Mouse (Mus musculus) urinary bladder, postnatal 36 days (tissue): ENCODE data around the gene Scgb1c1.

ENCODE experiments used
- DNase-seq, 2 experiments: peaks; one replicate each; pipeline ENCODE4 v3.0.0; 2022; ENCODE audit warnings: low spot score in 2 of 2, mixed read lengths in 1 of 2

Scgb1c1 gene

DNA sequence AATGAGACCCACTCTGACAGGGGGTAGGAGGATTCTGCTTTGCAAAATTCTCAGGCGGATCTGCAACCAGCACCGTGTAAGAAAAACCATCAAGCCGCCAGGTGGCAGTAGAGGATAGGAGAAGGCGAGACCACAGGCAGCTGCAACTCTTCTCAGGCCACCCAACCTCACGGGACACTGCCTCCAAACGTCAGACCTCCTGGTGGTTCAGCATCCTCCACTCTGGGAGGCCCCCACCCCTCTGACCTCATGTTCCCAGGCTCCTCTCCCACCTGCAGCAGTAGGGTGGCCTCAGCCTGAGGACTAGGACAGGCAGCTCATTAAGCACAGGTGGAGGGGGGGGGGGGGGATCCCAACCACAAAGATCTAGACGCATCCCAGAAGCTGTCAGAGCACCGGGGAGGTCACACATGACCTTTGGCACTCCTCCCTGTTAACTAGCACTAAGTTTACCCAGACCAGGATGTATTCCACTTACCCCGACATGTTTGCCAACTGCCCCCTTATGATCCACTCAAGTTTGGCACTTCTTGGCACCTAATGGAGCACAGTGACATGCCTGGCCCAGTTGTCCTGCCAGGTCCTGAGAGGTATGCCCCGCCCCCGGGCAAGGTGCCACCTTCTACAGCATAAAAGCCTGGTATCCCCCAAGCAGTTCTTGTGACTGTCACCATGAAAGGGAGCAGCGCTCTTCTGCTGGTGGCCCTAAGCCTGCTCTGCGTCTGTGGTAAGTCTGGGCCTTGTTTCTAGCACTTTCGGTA, at the start of gene Scgb1c1:
Scgb1c1 (plus strand) TSS at position 643 of the 761 bp plus-strand sequence.
- DNase-seq = peak; percentile 89 to 90

DNA sequence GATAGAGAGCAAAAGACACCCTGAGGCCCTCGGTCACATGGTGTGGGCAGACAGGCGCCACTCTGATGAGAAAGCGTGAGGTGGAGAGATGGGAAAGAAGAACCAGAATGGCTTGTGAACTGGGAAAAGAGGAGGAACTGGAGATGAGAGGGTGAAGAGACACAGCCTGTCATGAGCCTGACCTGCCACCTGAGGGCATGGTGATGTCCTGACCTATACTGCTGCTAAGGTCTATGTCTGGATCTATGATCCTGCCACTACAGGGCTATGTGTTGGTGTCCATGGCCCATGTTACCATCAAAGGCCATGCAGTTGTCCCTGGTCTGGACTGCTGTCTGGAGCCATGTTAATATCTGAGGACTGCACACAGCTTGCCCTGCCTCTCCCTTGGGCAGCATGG, 47.7 kb upstream of the Scgb1c1 start:
- DNase-seq = no peak

- no peak for DNase-seq
Measured at GRCm38 (mm10) chr7:140798212-140798611, 47.1 kb upstream of the Scgb1c1 start.

- DNase-seq = no peak
Measured at GRCm38 (mm10) chr7:140802629-140803028, 42.7 kb upstream of the Scgb1c1 start.

GRCm38 (mm10) chr7:140805704-140806103, 39.6 kb upstream of the Scgb1c1 start:
- DNase-seq = peak in 1 of 2 experiments; percentile 38

DNA sequence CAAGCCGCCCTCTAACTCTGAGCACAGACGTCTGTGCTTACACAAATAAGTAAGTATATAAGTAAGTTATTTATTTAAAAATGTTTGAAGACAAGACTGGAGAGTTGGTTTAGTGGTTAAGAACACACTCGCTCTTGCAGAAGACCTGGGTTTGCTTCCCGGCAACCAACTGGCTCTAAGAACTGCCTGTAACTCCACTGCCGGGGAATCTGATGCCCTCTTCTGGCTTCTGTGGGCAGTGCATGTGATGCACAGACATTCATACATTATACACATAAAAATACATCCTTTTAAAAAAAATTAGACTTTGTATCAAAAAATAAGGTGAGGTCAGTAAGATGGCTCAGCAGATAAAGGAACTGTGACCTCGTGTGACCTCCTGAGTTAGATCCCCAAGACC, 34.9 kb upstream of the Scgb1c1 start:
- DNase-seq = no peak

- DNase-seq = no peak
Measured at GRCm38 (mm10) chr7:140811714-140812113, 33.6 kb upstream of the Scgb1c1 start.

DNA sequence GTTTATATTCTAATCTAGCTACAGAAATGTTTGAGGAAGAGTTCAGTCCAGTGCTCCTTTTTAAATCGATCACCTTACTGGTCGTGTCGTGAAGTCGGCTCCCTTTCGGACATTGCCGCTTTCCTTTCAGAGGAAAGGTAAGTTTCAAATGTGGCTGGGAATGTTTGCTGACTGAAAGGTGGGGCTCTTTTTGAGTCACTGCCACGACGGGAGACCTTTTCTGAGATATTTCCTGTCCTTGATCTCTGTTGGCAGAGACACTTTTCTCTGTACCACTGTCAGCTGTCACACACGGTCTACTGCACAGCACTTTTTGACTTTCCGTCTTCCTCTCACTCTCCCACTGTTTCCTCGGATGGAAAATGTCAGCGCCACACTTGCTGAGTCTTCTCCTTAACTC, 32.5 kb upstream of the Scgb1c1 start:
- no peak for DNase-seq

- no peak for DNase-seq
Measured at GRCm38 (mm10) chr7:140820173-140820572, 25.2 kb upstream of the Scgb1c1 start.

GRCm38 (mm10) chr7:140821305-140821652, 24.1 kb upstream of the Scgb1c1 start:
- no peak for DNase-seq

GRCm38 (mm10) chr7:140821653-140822329, 23.6 kb upstream of the Scgb1c1 start, which contains the start of gene Zfp941:
TSS of gene Zfp941 (minus strand) at chr7:140822178.
- no peak for DNase-seq

DNA sequence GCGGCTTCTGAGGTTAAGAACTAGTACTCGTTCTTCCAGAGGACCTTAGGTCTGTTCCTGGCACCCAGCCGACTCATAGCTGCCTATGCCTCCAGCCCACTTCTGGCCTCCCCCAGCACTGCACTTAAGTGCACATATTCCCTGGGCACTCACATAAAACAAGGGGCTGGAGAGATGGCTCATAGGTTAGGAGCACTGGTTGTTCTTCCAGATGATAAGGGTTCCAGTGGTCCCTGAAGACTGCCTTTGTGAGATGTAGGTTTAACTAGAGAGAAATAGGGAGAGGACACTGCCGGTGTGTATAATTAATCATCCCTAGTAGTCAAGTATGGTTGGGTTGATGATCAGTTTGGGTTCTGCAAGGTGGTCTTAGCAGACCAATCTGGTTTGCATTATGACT, 22.6 kb upstream of the Scgb1c1 start:
- DNase-seq = no peak

- no peak for DNase-seq
Measured at GRCm38 (mm10) chr7:140828171-140828881, 17.0 kb upstream of the Scgb1c1 start.

DNA sequence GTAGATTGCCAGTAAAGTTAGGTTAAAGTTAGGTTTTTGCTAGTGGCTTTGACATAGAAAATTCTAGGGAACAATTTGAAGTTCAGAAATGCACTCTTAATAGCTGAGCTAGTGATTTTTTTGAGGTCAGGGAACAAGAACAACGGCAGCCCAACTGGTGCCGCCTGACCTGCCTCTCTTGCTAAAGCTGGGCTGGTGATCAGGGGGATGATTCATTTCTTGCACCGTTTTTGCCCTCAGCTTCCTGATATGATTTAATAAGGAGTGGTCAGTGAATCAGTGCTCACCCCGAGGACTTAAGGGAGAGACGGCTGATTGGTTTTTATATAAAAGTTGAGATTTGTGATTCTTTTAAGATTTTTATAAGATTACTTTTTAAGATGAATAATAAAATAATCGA, 13.9 kb upstream of the Scgb1c1 start:
- DNase-seq = no peak

DNA sequence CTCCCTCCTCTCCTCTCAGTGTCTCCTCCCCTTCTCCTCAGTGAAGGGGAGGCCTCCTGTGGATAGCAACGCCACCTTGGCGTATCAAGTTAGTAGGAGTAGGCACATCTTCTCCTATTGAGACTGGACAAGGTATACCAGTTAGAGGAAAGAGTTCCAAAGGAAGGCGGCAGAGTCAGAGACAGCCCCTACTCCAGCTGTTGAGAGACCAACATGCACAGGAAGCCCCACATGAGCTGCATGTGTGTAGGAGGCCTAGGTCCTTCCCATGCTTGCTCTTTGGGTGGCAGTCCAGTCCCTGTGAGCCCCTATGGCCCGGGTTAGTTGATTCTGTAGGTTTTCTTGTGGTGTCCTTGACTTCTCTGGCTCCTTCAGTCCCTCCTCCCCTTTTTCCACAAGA, 12.0 kb upstream of the Scgb1c1 start:
- no peak for DNase-seq

DNA sequence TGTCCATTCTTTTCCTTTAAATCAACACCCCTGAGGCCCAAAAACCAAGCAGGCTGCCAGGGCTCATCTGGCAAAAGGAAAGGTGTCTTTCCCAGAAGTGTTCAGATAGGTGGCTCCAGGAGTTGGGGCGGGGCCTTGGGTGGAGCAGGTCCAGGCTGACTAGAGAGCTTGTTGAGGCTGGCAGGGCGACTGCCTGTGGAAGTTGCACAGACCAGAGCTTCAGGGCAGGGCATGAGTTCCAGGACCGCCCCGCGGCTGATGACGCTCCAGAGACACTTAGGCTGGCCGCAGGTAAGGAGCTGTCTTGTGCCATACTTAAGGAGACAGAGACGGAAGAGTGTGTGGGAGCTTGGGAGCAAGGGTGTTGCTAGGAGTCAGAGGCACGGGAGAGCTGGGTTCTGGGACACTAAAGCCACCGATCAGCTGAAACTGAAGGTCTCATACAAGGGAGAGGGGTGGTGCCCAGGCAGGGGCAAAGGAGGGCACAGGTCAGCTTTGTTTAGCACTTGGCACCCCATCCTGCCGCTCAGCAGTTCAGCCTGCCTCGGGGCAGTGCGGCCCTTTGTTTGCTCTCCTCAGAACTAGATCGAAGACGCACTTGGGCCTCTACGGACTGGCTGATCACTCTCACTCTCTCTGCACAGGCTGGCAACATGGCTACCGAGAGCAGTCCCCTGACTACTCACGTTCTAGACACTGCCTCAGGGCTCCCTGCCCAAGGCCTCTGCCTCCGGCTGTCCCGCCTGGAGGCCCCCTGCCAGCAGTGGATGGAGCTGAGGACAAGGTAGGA, 10.2 kb upstream of the Scgb1c1 start, which contains the start of gene Urah:
Urah (plus strand) TSS at position 51 of the 790 bp plus-strand sequence.
- DNase-seq = peak; percentile 68 to 79

DNA sequence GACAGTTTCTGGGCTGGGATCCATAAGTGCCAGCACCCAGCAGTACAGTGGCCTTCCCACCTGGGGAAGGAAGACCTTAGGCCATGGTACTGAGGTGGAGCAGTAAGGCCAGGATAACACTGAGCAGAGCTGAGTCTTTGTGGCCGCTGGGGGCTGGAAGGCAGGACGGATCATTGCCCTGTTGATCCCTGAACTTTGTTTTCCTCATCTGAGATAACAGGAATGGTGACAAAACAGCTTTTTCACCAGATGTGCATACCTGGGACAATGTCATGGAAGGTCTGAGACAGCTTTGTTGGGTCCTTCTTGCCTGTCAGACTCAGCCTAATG, 9.6 kb upstream of the Scgb1c1 start:
- no peak for DNase-seq

DNA sequence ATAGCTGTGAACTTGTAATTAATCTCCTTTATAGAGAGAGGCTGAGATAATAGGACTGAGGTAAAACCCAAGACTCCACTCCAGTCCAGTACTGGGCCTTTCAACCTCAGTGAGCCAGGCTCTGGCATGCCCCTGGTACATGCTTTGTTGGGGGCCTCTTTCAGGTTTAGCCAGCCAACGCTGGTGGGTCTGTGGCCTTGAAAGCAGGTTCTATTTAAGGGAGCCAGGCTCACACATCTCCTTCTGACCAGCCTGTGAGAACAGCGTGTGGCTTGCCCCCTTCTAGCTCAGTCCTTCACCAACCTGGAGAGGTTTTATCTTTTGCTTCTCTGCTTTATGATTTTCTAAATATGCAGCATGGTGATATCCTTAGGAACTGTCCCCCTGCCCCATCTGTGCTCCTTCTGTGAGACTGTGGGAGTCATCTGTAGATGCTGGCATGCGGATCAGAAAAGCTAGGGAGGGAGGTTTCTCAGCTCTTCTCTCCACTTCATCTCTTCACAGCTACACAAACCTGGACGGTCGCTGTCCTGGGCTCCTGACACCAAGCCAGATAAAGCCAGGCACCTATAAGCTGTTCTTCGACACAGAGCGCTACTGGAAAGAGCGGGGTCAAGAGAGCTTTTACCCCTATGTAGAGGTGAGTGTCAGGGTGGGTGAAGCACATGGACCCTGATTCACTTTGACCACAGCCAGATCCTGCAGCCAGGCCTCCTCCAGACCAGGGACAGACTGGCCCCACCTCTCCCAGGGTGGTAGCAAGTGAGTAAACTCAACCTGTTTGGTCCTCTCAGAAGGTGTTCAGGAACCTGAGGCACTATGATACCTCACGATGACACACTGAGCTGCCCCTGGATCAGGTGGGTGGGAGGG, 8.9 kb upstream of the Scgb1c1 start:
- DNase-seq = no peak

DNA sequence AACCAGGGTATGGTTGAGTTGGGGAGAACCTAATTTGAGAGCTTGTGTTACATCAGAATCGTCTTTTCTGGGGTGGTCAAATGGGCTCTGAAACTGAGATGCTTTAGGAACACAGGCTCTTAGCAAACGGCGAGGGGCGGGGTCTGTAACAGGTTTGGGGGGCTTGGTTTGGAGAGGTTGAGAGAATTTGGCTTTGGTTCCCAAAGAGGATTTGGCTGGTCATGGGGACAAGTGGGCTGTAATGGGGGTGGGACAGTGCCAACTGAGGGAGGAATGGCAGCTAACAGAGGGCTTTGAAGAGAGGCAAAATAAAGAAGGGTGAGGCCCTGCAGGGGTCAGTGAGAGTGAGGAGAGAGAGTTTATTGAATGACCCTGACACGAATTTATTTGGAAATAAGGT, 5.8 kb upstream of the Scgb1c1 start:
- no peak for DNase-seq

DNA sequence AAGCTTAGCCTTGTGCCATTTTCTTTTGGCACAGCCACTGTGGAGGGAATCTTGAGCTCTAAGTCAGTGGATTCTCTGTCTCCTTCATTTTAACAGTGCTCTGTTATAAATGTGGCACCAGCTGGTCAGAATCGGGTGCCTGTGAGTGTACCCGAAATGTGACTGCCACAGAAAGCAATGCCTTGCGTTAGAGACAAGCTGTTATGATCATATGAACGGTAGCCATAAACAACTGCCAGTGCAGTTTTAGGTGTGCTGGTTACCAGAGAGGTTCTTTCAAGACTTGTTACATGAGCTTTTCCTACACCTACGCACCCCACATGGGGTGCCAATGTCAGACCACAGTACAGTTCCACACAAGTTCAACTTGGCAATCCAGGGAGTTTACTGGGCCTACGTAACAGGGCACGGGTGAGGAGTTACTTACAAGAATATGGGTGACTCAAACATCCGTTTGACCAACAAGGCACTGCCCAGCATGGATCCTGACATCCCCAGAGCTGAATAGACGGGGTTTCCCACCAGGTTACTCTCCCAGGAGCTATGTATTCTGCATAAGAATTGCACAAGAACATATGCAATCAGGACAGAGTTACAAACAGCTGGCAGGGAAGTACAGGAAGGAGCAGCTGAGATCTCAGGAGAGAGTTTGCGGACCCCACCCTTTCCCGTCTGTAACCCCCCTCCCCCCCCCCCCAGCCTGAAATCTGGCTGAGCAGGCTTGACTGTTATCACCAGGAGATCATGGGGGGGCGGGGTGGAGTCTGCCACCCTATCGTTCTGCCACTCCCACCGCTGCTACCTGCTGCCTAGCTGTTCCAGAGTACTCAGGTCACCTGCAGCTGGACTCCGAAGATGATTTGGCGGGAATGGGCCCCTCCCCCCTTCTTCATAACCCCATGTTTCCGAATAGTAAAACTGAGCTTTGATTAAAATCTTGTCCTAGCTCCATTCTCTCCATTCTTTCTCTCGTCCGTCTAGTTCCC, 4.3 kb upstream of the Scgb1c1 start:
- peak in 1 of 2 experiments; percentile 36 for DNase-seq
